Mouse (Mus musculus): ENCODE results near the gene Col6a2.

GRCm38 (mm10) chr10:76643446-76643845, 20.0 kb upstream of the Col6a2 start:
- TF ChIP-seq POLR2A (IDR thresholded peaks at IDR 0.05; ENCODE audit: control insufficient read depth, extremely low read depth, insufficient read depth, low read length, poor library complexity) (no peak), CTCF (IDR thresholded peaks at IDR 0.05; ENCODE audit: borderline replicate concordance, control insufficient read depth, extremely low read depth, insufficient read depth, low read length, poor library complexity) (no peak)
